Mouse (Mus musculus) urinary bladder, postnatal 36 days (tissue): ENCODE measurements at regions not wholly inside any gene's neighbourhood (a gene's known extent, or its start where the extent isn't known, plus 50 kb on each side); places are given as distances from the start of the nearest gene placed in this dataset.

ENCODE experiments used
- DNase-seq, 2 experiments: peaks; one replicate each; pipeline ENCODE4 v3.0.0; 2022; ENCODE audit warnings: low spot score in 2 of 2, mixed read lengths in 1 of 2

DNA sequence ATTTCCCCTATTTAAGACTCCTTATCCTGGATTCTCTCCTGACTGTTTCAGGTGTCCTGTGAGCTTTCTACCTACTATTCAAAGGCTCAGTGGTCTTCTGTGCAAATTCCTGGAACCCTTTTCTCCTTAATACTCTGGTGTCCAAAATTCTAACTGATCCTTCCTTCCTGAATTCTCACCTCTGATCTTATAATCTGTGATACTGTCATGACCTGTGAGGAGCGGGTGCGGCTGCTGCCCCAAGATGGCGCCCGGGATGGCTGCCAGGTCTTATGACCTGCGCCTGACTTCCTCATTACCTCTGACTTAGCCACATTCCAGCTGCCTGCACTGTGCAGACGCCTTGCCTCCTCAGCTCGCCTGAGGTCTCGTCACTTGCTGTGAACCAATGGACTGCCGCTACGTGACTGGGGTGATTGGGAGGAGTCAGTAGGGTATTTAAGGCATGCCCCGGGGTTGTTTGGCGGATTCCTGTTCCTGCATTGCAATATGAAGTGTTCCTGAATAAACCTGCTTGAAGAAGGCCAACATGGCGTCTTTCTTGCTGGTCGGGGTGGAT is 131.2 kb downstream of the Ptbp2 start:
- no peak for DNase-seq

GRCm38 (mm10) chr3:119638633-119639032 is 145.6 kb downstream of the Ptbp2 start:
- DNase-seq = no peak

DNA sequence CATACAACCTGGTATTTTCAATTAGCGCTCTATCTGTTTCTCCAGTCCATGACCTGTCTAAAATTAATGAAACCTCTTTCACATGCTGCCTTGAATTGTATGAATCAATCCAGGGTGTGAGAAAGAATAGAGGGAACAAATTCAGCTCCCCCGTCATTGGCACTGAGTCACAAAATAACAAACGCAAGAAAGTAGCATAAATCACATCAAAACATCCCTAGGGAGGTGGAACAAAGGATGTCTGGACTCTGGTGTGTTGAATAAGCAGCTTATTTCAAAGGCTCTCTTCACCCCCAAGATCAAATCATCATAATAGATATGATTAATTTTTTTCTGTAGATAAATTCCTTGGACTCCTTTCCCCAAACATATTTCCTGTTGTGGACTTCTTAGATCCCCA is 148.6 kb downstream of the Ptbp2 start:
- DNase-seq = no peak

DNA sequence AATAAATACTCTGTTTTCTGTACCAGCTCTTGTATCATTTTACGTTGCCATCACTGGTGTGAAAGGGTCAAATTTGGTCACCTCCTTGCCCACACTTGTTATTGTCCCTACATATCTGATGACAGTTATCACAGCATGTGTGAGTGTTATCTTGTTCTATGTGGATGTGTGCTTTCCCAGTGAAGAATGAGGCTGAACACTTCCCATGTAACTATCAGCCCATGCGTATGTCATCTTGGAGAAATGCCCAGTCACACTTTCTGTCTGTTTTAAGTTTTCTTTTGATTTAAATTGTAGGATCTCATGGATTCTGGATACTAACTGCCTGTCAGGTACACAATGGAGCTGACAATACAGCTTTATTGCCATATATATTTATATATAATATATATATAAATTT is 150.8 kb downstream of the Ptbp2 start:
- no peak for DNase-seq

DNA sequence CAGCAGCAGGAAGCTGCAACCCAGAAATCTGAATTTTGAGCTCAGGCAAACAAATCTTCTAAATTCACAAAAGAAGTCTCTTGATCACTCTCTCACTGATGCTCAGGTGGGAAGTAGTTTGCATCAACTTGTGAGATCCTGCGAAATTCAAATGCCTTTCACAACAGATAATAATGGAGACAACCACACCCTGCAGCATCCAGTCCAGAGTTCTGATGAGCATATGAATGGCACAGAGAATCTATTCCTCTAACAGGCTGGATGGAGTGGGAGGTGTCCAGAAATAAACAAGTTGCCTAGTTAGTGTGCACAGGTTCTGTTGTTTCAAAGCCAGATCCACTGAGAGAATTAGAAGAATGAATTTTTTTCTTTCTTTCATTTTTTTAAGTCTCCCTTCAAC is 178.2 kb downstream of the Ptbp2 start:
- no peak for DNase-seq

DNA sequence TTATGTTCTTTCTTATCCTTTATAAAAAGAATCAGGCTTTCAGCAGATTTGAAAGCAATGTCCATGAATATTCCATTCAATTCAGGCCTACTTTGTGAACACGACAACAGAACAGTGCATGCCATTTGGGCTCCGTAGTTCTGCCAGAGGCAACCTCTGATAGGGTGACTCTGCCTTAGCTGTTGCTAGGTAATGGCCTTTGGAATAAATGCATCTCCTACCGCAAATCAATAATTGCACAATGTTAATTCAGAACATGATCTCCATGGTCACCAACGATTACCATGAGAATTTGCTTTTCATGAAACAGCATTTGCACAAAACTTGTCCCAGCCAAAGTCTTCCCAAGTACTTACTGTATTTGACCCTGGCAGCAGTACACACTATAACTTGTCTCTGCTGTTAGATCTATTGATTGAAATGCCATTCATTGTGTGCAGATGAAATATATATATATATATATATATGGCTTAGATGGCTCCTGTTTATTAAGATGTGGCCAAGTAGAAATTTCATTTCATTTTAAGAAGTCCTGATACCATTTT is 195.3 kb downstream of the Ptbp2 start:
- no peak for DNase-seq

DNA sequence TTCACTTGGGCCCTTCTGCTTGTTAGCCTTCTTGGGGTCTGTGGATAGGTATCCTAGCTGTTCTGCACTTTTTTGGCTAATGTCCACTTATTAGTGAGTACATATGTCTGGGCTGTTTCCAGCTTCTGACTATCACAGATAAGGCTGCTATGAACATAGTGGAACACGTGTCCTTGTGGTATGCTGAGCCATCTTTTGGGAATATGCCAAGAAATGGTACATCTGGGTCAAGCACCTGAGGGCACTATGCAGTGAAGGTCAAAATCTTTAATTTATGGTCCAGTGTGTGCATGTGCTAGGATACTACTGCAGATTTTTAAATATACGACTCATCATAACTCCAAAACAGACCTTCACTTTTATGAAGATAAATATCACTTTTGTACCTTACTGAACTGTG is 196.3 kb downstream of the Ptbp2 start:
- no peak for DNase-seq

GRCm38 (mm10) chr3:119575516-119575915 is 208.8 kb downstream of the Ptbp2 start:
- no peak for DNase-seq

DNA sequence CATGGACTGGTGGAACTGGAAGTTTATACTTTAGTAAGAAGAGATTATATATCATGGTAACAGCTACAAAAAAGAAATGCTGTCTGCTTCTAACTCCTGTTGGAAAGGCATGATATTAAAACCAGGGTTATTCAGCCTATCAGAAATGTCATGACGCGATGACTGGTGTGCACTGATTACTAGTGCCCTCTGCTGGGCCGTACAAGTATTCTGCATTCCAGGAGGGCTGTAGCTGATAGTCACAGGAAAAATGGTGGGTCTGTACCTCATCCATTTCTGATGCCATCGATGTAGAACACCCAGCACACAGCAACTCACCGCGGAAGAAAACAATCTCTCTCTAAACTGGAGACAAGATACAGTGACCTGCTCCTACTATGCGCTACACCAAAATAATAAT is 246.4 kb downstream of the Ptbp2 start:
- DNase-seq = no peak

DNA sequence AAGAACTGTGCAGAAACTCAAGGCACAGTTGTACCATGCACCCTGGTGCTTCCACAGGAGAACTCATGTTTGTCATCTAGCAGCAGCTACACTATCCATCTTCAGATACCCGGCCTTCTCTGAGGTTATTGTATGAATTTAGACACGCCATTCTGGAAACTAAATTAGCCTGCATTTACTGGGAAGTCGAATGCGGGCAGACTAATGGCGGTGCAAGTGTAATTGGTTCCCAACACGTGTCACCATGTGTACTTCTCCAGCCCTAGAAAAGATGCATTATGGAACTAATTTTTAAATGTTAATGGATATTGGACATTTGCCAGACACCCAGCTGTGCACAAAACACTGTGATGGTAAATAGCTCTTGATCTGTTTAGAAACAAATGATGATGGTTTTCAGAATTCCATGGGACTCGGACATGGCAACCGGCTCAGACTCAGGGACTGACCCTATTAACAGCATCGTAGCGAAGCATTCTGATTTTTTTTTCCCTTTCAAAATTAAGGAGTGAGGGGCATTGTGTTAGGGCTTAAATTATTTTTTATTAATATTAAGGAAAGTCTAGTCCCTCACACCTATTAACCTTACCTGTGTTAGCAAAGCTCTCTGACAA is 259.6 kb downstream of the Ptbp2 start:
- DNase-seq = no peak

DNA sequence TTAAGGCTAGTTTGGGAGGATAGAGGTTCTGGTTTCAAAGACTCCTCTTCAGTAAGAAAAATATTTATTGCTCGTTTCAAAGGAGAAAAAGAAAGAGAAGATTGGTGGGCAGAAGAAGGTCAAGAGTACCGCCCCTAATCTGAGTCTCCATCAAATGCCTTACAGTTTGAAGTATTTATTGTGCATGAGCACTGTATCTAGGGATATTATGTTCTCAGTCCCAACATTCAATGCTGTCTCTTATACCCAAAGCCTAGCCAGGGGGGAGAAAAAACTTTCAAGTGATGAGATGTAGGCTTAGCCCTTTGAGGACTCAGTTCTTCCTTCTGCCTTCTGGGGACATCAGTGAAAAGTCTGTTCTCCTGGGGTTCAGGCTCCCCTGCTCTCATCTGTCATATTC is 271.7 kb downstream of the Ptbp2 start:
- no peak for DNase-seq

DNA sequence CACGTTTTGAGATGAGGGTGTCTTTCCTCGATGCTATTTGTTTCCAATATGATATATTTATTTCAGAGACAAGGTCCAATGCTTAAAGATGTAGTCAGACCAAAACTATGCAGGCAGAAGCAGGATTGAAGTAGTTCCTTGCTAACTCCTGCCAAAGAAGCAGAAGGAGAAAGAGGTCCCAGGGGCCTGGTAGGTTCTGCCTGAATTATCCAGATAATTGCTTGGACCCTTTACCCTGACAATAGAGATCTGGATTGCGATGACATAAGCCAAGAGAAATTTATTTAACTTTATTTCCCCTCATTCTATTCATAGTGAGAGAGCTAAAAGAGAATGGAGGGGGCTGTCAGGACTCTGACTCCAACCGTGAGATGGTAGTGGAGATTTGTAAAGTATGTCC is 275.1 kb downstream of the Ptbp2 start:
- DNase-seq = no peak

DNA sequence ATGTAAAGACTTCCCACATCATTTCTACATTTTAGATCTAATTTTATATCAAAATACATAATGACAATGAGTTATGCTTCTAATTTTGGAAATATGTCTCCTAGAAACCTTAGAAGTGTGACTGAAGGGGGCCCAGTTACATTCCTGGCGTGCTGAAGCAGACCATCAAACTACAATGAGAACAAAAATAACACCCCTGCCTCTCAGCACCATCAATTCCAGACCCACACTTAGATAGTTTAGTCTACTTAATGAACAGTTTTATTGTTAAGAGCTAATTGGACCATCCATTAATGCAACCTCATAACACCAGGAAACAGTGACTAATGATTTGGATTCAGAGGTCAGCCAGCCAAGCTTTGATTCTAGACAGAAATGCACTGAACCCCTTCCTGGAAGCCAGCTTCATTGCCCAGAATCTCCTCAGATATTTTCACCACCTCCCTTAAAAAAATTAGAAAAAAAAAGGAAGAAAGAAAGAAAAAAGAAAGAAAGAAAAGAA is 280.7 kb downstream of the Ptbp2 start:
- no peak for DNase-seq

- peak in 1 of 2 experiments; percentile 1 for DNase-seq
These were observed 285.6 kb downstream of the Ptbp2 start for GRCm38 (mm10) chr3:119498711-119499110.

- DNase-seq = no peak
These were observed 286.4 kb downstream of the Ptbp2 start for GRCm38 (mm10) chr3:119497880-119498279.

GRCm38 (mm10) chr3:119494580-119494979 is 289.7 kb downstream of the Ptbp2 start:
- no peak for DNase-seq

DNA sequence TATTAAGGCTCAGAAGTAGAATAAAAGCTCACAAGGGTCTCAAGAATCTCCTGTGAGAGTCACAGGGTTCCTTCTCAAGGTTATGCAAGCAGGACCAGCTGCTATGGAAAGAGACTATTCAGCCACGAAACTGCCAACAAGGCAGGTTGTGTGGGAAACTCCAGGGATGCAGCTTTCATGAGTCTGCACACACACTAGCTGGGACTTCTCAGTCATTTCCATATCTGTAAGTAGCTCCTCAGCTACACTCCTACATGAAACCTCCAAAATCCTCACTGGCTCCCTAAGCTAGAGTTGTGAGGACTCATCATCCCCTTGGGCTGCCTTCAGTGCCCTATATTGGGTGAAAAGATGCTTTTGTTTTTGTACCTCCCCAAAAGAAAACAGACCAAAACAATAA is 291.6 kb downstream of the Ptbp2 start:
- DNase-seq = no peak

- no peak for DNase-seq
These were observed 294.9 kb downstream of the Ptbp2 start for GRCm38 (mm10) chr3:119489336-119489735.
